Mouse (Mus musculus) E14TG2a.4 (cell line): ENCODE results near the gene Pcbd1.

ENCODE experiments used
- CTCF ChIP-seq: conservative IDR thresholded peaks from 2 replicates; pipeline ENCODE4 v1.5.1; 2014; ENCODE audit warnings: low read length
- NANOG ChIP-seq: IDR thresholded peaks from 2 replicates; pipeline ENCODE4 v1.6.1; 2014; ENCODE audit warnings: borderline replicate concordance, low read length, mixed read lengths

DNA sequence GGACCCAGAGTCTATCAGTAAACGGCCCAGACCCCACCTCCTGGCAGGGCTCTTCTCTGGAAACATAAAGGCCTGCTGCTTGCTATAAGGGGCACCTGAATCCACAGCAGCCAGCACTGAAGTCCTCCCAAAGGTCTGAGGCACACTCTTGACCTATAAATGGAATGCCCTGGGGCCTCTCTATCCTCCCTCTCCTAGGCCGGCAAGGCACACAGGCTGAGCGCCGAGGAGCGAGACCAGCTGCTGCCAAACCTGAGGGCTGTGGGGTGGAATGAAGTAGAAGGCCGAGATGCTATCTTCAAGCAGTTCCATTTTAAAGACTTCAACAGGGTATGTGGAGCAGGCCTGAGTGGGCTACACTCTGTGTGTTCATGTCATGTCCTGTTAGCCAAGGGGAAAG, 2.7 kb downstream of the Pcbd1 start:
- TF ChIP-seq CTCF (no peak), NANOG (no peak)
